Mouse (Mus musculus): ENCODE data around the gene Zan. TPM values are rescaled to one million over a fixed set of nuclear protein-coding genes. Genes with fewer than 3 reads are reported as not detected.

The Zan gene
- polyA plus RNA-seq, 1 experiment = 0.15 TPM

GRCm38 (mm10) chr5:137502667-137503110, 25.8 kb upstream of the Zan start:
- Histone ChIP-seq H3K4me1 (ENCODE audit: control insufficient read depth, insufficient read depth, low read length) (peaks cover 2% of the 10 kb centered on the region; the same call in 1 of the 2 replicates), H3K27ac (ENCODE audit: insufficient read depth, low read length) (no peak overlapping the region), H3K4me3 (ENCODE audit: insufficient read depth, low read length) (peak overlapping the region; percentile 62)
- TF ChIP-seq CTCF (IDR thresholded peaks at IDR 0.05; ENCODE audit: extremely low read depth, insufficient read depth, low read length) = peak; percentile 70
- TF ChIP-seq POLR2A (IDR thresholded peaks at IDR 0.05; ENCODE audit: extremely low read depth, insufficient read depth, low read length) = peak; percentile 8; the same call in 1 of the 2 replicates

- H3K27ac ChIP-seq (ENCODE audit: insufficient read depth, low read length) = peak within 1 kb of the TSS; percentile 81
- peak; percentile 73 for TF ChIP-seq POLR2A (IDR thresholded peaks at IDR 0.05; ENCODE audit: extremely low read depth, insufficient read depth, low read length)
- TF ChIP-seq CTCF (IDR thresholded peaks at IDR 0.05; ENCODE audit: extremely low read depth, insufficient read depth, low read length) = peak; percentile 75
Measured at GRCm38 (mm10) chr5:137501709-137502666, 25.1 kb upstream of the Zan start, which contains the start of gene Pop7. Gene Pop7 (minus strand): TSS chr5:137502518.

DNA sequence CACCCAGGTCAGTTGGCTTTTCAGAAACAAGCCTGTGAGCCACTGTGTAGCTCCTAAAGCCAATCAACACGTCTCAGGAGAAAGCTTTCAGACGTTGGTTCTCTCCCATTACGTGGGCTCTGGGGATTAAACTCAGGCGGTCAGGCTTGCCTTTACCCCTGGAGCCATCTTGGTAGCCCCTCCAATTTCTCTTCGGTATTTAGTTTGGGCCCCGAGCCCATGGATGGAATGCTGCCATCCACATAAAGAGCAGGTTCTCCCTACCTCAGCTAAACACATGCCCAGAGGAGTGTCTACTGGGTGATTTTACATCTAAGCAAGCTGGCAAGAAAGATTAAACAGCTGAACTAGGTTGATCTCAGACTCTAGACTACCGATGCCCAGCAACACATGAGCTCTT, 23.3 kb upstream of the Zan start:
- peaks cover 2% of the 10 kb centered on the region; the same call in 1 of the 2 replicates for H3K4me1 ChIP-seq (ENCODE audit: control insufficient read depth, insufficient read depth, low read length)
- TF ChIP-seq POLR2A (IDR thresholded peaks at IDR 0.05; ENCODE audit: extremely low read depth, insufficient read depth, low read length) = no peak
- no peak for TF ChIP-seq CTCF (IDR thresholded peaks at IDR 0.05; ENCODE audit: extremely low read depth, insufficient read depth, low read length)
- H3K4me3 ChIP-seq (ENCODE audit: insufficient read depth, low read length) = no peak overlapping the region
- H3K27ac ChIP-seq (ENCODE audit: insufficient read depth, low read length) = no peak overlapping the region

More at GRCm38 (mm10) chr5:137501709-137502666, 25.1 kb upstream of the Zan start, which contains the start of gene Pop7:
- Histone ChIP-seq H3K4me1 (ENCODE audit: control insufficient read depth, insufficient read depth, low read length) (peaks cover 2% of the 10 kb centered on the region; the same call in 1 of the 2 replicates), H3K4me3 (ENCODE audit: insufficient read depth, low read length) (peak within 1 kb of the TSS; percentile 62)

DNA sequence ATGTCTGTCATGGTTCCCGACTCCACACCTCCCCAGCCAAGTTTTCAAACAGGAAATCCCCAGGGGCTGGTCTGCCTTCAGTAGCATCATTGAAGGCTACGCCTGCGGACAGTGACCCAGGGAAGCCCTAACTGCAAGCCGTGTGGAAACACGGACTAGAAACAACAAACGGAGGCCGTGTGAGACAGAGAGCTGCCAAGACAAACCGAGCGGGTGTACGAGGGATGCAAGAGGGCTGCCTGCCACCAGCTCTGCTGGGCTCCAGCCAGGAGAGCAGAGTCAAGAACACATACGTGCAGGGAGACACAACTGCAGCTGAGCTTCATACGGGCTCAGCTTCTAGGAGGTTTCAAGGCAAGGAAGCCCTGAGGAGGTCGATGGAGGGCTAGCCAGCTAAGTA, 17.0 kb upstream of the Zan start:
- H3K4me3 ChIP-seq (ENCODE audit: insufficient read depth, low read length) = no peak overlapping the region
- H3K4me1 ChIP-seq (ENCODE audit: control insufficient read depth, insufficient read depth, low read length) = 0 out of 2 replicates have a peak, but pooled peaks cover 1% of the 10 kb centered on the region
- no peak overlapping the region for H3K27ac ChIP-seq (ENCODE audit: insufficient read depth, low read length)
- TF ChIP-seq POLR2A (IDR thresholded peaks at IDR 0.05; ENCODE audit: extremely low read depth, insufficient read depth, low read length) (no peak), CTCF (IDR thresholded peaks at IDR 0.05; ENCODE audit: extremely low read depth, insufficient read depth, low read length) (no peak)

DNA sequence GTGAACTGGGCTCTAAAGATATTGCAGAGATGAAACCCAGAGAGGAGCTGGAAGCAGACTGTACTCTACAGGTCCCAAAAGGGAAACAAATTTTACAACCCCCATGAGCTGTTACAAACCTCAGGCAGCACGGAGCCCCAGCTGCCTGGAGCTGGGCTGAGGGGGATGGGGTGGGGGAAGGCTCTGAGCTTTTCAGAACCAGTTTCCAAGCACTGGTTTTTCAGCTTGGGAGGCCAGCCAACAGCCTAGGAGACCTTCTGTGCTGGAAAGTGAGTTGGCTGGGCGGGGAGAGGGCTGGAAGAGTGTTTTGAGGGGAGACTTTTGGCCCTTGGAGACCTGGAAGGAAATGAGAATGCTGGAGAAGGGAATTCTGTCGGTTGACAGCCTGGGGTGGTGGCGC, 14.7 kb upstream of the Zan start:
- Histone ChIP-seq H3K27ac (ENCODE audit: insufficient read depth, low read length) (no peak overlapping the region), H3K4me3 (ENCODE audit: insufficient read depth, low read length) (no peak overlapping the region), H3K4me1 (ENCODE audit: control insufficient read depth, insufficient read depth, low read length) (0 out of 2 replicates have a peak, but pooled peaks cover 1% of the 10 kb centered on the region)
- TF ChIP-seq POLR2A (IDR thresholded peaks at IDR 0.05; ENCODE audit: extremely low read depth, insufficient read depth, low read length) (no peak), CTCF (IDR thresholded peaks at IDR 0.05; ENCODE audit: extremely low read depth, insufficient read depth, low read length) (no peak)

DNA sequence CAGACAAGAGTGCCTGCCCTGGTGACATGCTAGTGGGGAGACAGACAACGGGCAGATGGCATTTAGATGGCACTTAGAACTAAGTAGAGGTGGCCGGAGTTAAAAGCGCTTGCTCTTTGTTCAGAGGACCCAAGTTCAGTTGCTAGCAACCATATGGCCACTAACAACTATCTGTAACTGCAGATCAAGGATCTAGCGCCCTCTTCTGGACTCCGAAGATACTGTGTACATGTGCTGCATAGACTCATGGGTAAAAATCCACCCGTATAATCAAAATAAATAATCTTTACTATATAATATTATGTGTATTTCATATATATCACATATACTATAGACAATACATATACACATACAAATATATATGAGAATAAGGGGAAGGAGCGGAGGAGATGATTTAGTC, 10.8 kb upstream of the Zan start:
- Histone ChIP-seq H3K27ac (ENCODE audit: insufficient read depth, low read length) (no peak overlapping the region), H3K4me1 (ENCODE audit: control insufficient read depth, insufficient read depth, low read length) (0 out of 2 replicates have a peak, but pooled peaks cover 1% of the 10 kb centered on the region), H3K4me3 (ENCODE audit: insufficient read depth, low read length) (no peak overlapping the region)
- TF ChIP-seq CTCF (IDR thresholded peaks at IDR 0.05; ENCODE audit: extremely low read depth, insufficient read depth, low read length) (no peak), POLR2A (IDR thresholded peaks at IDR 0.05; ENCODE audit: extremely low read depth, insufficient read depth, low read length) (no peak)

GRCm38 (mm10) chr5:137485851-137486155, 8.9 kb upstream of the Zan start:
- Histone ChIP-seq H3K27ac (ENCODE audit: insufficient read depth, low read length) (no peak overlapping the region), H3K4me1 (ENCODE audit: control insufficient read depth, insufficient read depth, low read length) (no peaks in the 10 kb centered on the region), H3K4me3 (ENCODE audit: insufficient read depth, low read length) (no peak overlapping the region)
- TF ChIP-seq CTCF (IDR thresholded peaks at IDR 0.05; ENCODE audit: extremely low read depth, insufficient read depth, low read length) = no peak
- TF ChIP-seq POLR2A (IDR thresholded peaks at IDR 0.05; ENCODE audit: extremely low read depth, insufficient read depth, low read length) = no peak

DNA sequence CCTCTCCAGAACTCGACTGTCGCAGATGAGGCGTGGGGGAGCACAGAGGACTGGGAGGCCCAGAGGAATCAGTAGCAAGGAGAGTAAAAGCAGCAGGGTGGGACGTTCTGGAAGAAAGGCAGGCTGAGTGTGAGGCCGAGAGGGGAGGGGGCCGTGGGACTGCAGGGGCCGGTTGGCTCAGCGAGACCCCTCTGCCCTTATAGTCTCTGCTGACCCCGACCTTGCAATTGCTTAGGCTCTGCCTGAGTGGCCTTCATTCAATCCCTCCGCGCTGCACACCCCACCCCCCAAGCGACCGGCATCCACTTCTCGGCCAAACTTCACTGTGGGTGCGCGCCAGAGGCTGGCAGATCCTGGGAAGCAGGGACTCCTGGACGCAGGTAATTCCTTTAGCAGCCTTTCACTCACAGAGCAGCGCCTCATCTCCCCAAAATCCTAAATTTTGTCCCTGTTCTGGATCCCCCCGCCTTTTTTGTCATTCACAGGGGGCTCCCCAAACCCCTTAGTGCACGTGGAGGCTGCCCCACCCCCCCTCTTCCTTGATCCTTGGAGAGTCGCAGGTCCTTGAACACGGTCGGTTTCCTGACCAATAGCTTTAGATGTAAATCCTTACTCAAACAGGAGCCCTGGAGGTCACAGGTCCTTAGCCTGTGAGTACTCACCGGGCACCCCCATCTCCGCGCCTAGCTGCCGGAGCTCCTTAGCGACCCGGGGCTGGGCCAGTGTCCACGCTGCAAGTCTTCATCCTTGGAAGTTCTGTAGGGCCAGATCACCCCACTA, 8.4 kb upstream of the Zan start:
- no peaks in the 10 kb centered on the region for H3K4me1 ChIP-seq (ENCODE audit: control insufficient read depth, insufficient read depth, low read length)
- no peak overlapping the region for H3K4me3 ChIP-seq (ENCODE audit: insufficient read depth, low read length)
- H3K27ac ChIP-seq (ENCODE audit: insufficient read depth, low read length) = no peak overlapping the region
- TF ChIP-seq CTCF (IDR thresholded peaks at IDR 0.05; ENCODE audit: extremely low read depth, insufficient read depth, low read length) = no peak
- no peak for TF ChIP-seq POLR2A (IDR thresholded peaks at IDR 0.05; ENCODE audit: extremely low read depth, insufficient read depth, low read length)

GRCm38 (mm10) chr5:137481897-137482296, 5.0 kb upstream of the Zan start:
- Histone ChIP-seq H3K4me3 (ENCODE audit: insufficient read depth, low read length) (no peak overlapping the region), H3K4me1 (ENCODE audit: control insufficient read depth, insufficient read depth, low read length) (no peaks in the 10 kb centered on the region), H3K27ac (ENCODE audit: insufficient read depth, low read length) (no peak overlapping the region)
- TF ChIP-seq CTCF (IDR thresholded peaks at IDR 0.05; ENCODE audit: extremely low read depth, insufficient read depth, low read length) (no peak), POLR2A (IDR thresholded peaks at IDR 0.05; ENCODE audit: extremely low read depth, insufficient read depth, low read length) (no peak)

Measured in cortical plate, adult 2 months (tissue).